Mouse (Mus musculus) CH12.LX (cell line): ENCODE data around the gene Cobl. TPM values are rescaled to one million over a fixed set of nuclear protein-coding genes. Genes with fewer than 3 reads are reported as not detected.

Source experiments
- DNase-seq: peaks from one replicate; pipeline ENCODE4 v3.0.0-alpha.2; 2013; ENCODE audit errors: extremely low read depth
- H3K27ac ChIP-seq: 2 replicates; pipeline ENCODE4 v1.5.1; 2012; ENCODE audit warnings: low read depth, mild to moderate bottlenecking, control low read depth, moderate library complexity; ENCODE audit not compliant: insufficient read depth
- H3K27me3 ChIP-seq: replicated peaks from 2 replicates; pipeline ENCODE3; 2012; ENCODE audit warnings: inconsistent platforms
- H3K36me3 ChIP-seq, 2 experiments: replicated peaks in 1 of 2; 2 replicates each; pipeline versions ENCODE3 to v1.6.1; 2012; ENCODE audit warnings: inconsistent platforms in 1 of 2, low read length in 1 of 2, mild to moderate bottlenecking in 1 of 2, mixed read lengths in 1 of 2, moderate library complexity in 1 of 2; ENCODE audit not compliant: control insufficient read depth in 1 of 2, insufficient read depth in 1 of 2
- H3K4me1 ChIP-seq, 2 experiments: 2 replicates each; pipeline ENCODE4 v1.6.1; 2012; ENCODE audit warnings: inconsistent platforms in 1 of 2, moderate library complexity in 1 of 2; ENCODE audit not compliant: insufficient read depth in 2 of 2, control insufficient read depth in 1 of 2
- H3K4me2 ChIP-seq: 2 replicates; pipeline ENCODE4 v1.6.1; 2012; ENCODE audit warnings: low read depth, mild to moderate bottlenecking, control low read depth; ENCODE audit not compliant: poor library complexity, insufficient read depth, severe bottlenecking
- H3K4me3 ChIP-seq, 3 experiments: fragments of 150-350 bp in 1 of 3; sonication (generic) in 1 of 3; replicated peaks in 1 of 3; 2 replicates each; pipeline versions ENCODE3 to v1.5.1; 2011 to 2012; ENCODE audit warnings: low read depth in 2 of 3, low read length in 2 of 3, mild to moderate bottlenecking in 2 of 3, moderate library complexity in 2 of 3, control low read depth in 1 of 3, improper control_type of control experiment in 1 of 3, inconsistent platforms in 1 of 3, mixed read lengths in 1 of 3; ENCODE audit not compliant: poor library complexity in 1 of 3
- H3K79me2 ChIP-seq: replicated peaks from 2 replicates; pipeline ENCODE4 v1.6.1; 2012; ENCODE audit warnings: mild to moderate bottlenecking, moderate library complexity; ENCODE audit not compliant: control insufficient read depth, poor library complexity, insufficient read depth, severe bottlenecking; ENCODE audit errors: extremely low read depth
- H3K9ac ChIP-seq: 2 replicates; pipeline ENCODE4 v1.6.1; 2012; ENCODE audit warnings: low read depth, mild to moderate bottlenecking, control low read depth, moderate library complexity; ENCODE audit not compliant: insufficient read depth
- H3K9me3 ChIP-seq: replicated peaks from 2 replicates; pipeline ENCODE3; 2012; ENCODE audit warnings: low read length, inconsistent platforms, mixed read lengths
- ELF1 ChIP-seq: IDR thresholded peaks from 2 replicates; pipeline ENCODE4 v1.6.1; 2014; ENCODE audit warnings: low read depth, mild to moderate bottlenecking, inconsistent platforms, low read length, improper control_type of control experiment
- EP300 ChIP-seq: IDR thresholded peaks from 2 replicates; pipeline ENCODE4 v1.6.1; 2011; ENCODE audit warnings: low read length, improper control_type of control experiment
- HCFC1 ChIP-seq: IDR thresholded peaks from 2 replicates; pipeline ENCODE4 v1.6.1; 2012; ENCODE audit warnings: low read depth, mild to moderate bottlenecking, inconsistent platforms, low read length, improper control_type of control experiment
- JUN ChIP-seq: IDR thresholded peaks from 2 replicates; pipeline ENCODE4 v1.6.1; 2011; ENCODE audit warnings: low read depth, mild to moderate bottlenecking, low read length, improper control_type of control experiment, moderate library complexity; ENCODE audit not compliant: insufficient read depth
- MAFK ChIP-seq: IDR thresholded peaks from 2 replicates; pipeline ENCODE4 v1.6.1; 2011; ENCODE audit warnings: low read length, improper control_type of control experiment; ENCODE audit not compliant: insufficient replicate concordance
- MEF2A ChIP-seq: IDR thresholded peaks from 2 replicates; pipeline ENCODE4 v1.6.1; 2014; ENCODE audit warnings: low read depth, mild to moderate bottlenecking, inconsistent platforms, low read length, improper control_type of control experiment, borderline replicate concordance
- PAX5 ChIP-seq: IDR thresholded peaks from 2 replicates; pipeline ENCODE4 v1.6.1; 2012; ENCODE audit warnings: low read length, inconsistent platforms, mixed read lengths
- RCOR1 ChIP-seq: conservative IDR thresholded peaks from 2 replicates; pipeline ENCODE4 v1.6.1; 2012; ENCODE audit warnings: low read depth, mild to moderate bottlenecking, inconsistent platforms, low read length, improper control_type of control experiment
- SIN3A ChIP-seq: IDR thresholded peaks from 2 replicates; pipeline ENCODE4 v1.6.1; 2012; ENCODE audit warnings: low read length, improper control_type of control experiment, inconsistent platforms
- ZC3H11A ChIP-seq: IDR thresholded peaks from 2 replicates; pipeline ENCODE4 v1.6.1; 2012; ENCODE audit warnings: low read depth, mild to moderate bottlenecking, inconsistent platforms, low read length, improper control_type of control experiment
- ZKSCAN1 ChIP-seq: IDR thresholded peaks from 2 replicates; pipeline ENCODE4 v1.6.1; 2012; ENCODE audit warnings: low read depth, inconsistent platforms, low read length, improper control_type of control experiment, borderline replicate concordance
- dilution Hi-C: fragments of 300-500 bp; cut with MboI; formaldehyde crosslinking; loops from 2 replicates; pipeline ENCODE4 v1.14.3; 2020; ENCODE audit warnings: low sequenced_read_pairs; ENCODE audit not compliant: extremely low pct_unique_long_range_greater_than_20kb, extremely low pct_ligation_motif_present
- in situ Hi-C: fragments of 300-500 bp; cut with MboI; formaldehyde crosslinking; loops from 3 replicates; pipeline ENCODE4 v1.14.3; 2019; ENCODE audit warnings: low sequenced_read_pairs, low pct_ligation_motif_present, low pct_unique_long_range_greater_than_20kb, mixed read lengths
- polyA plus RNA-seq: library from polyadenylated mRNA; unstranded; fragments of >175 nt; gene quantifications from 2 replicates; pipeline ENCODE4 v1.2.1, GENCODE M21; 2012; ENCODE audit warnings: low read depth; ENCODE audit not compliant: insufficient read length
- total RNA-seq, 2 experiments: library from RNA; depleted of rRNA; stranded (reverse); fragments of 300-350 nt in 1 of 2; fragments of >200 nt in 1 of 2; gene quantifications; 2 replicates each; pipeline ENCODE4 v1.2.3; 2012 to 2014

Cobl gene
- total and polyA plus RNA-seq, 3 experiments = 0.06 to 0.13 TPM; not detected in 1

DNA sequence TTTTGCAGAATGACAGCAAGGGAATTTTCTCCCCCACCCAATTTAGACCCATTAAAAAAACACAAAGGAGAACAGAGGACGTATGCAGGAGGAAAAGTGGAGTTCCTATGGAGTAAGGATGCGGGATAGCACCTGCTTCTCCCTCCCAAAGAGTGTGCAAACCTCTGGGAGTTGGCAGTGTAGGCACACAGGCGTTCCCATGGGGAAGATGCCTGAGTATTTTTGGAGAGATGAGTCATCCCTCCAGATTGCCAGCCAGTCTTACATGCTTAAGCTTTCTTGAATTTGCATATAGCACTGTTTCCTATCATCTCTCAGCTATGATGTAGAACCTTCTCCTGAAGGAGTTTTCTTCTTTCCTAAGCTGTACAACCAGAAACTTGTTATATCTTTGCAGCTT is 70.6 kb downstream of the Cobl start:
- Histone ChIP-seq H3K4me2 (no peak overlapping the region), H3K36me3 (no peaks in the 10 kb centered on the region), H3K9ac (no peak overlapping the region), H3K27ac (no peak overlapping the region), H3K4me1 (peaks cover 0 to 20% of the 10 kb centered on the region in 2 experiments; a peak in 2 of 4 replicates), H3K79me2 (no peaks in the 10 kb centered on the region), H3K4me3 (no peak overlapping the region), H3K27me3 (no peaks in the 10 kb centered on the region), H3K9me3 (no peaks in the 10 kb centered on the region)
- in situ Hi-C loops (no loop called here), dilution Hi-C loops (no loop called here)
- DNase-seq = peak; percentile 33
- TF ChIP-seq SIN3A (no peak), JUN (peak; percentile 38; the same call in 1 of the 2 replicates), MEF2A (peak; percentile 89), EP300 (peak; percentile 35; the same call in 1 of the 2 replicates), ZC3H11A (no peak)

- dilution Hi-C loops (no loop called here), in situ Hi-C loops (no loop called here)
- no peak for TF ChIP-seq PAX5
Observed at GRCm38 (mm10) chr11:12384826-12385225, 79.9 kb downstream of the Cobl start.

DNA sequence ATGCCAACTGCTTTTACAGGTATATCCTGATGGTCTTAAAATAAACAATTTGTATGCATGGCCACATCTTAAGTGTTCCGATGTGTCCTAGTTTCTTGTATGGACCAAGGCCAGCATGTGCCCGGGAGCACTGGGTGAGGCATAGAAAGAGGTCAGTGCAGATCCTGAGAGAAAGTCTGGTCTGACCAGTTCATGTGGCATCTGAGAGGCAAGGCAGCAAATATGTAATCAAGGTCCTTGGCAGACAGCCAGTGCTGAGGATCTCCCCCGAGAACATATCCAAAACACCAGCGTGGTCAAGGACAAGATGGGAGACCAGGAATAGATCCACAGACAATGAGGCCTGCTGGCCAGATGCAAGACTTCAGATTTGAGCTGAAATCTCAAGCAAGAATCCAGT is 81.8 kb downstream of the Cobl start:
- Histone ChIP-seq H3K9ac (no peak overlapping the region), H3K79me2 (no peaks in the 10 kb centered on the region), H3K27ac (no peak overlapping the region), H3K4me1 (no peaks in the 10 kb centered on the region), H3K36me3 (no peaks in the 10 kb centered on the region), H3K9me3 (no peaks in the 10 kb centered on the region), H3K4me2 (no peak overlapping the region), H3K4me3 (no peak overlapping the region), H3K27me3 (no peaks in the 10 kb centered on the region)
- dilution Hi-C loops = no loop called here
- no peak for DNase-seq
- in situ Hi-C loops = no loop called here
- TF ChIP-seq HCFC1 = no peak
- TF ChIP-seq RCOR1 = no peak
- TF ChIP-seq ZKSCAN1 = no peak
- no peak for TF ChIP-seq ELF1
- no peak for TF ChIP-seq MAFK
- no peak for TF ChIP-seq JUN
- no peak for TF ChIP-seq EP300

More at GRCm38 (mm10) chr11:12384826-12385225, 79.9 kb downstream of the Cobl start:
- Histone ChIP-seq H3K9me3 (no peaks in the 10 kb centered on the region), H3K36me3 (no peaks in the 10 kb centered on the region), H3K27me3 (no peaks in the 10 kb centered on the region), H3K4me3 (no peak overlapping the region), H3K27ac (no peak overlapping the region), H3K4me1 (no peaks in the 10 kb centered on the region), H3K4me2 (no peak overlapping the region), H3K9ac (no peak overlapping the region), H3K79me2 (no peaks in the 10 kb centered on the region)
- DNase-seq = no peak
